Mouse (Mus musculus): ENCODE measurements around the gene Slc24a3.

Slc24a3 gene

DNA sequence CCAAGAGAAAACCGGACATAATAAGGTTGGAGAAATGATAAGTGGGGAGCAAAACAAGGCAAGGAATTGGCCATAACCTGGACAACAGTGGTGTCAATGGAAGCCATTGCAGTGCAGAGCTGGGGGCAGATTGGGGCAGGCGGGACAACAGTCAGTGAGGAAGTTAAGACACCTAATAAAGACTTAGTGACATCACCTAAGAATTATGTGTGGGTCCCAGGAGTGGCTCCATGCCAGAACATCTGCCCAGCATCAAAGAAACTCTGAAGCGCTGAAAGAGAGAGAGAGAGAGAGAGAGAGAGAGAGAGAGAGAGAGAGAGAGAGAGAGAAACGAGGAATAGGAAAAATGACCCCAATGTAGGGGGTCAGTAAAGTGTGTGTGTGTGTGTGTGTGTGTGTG is 500.6 kb downstream of the Slc24a3 start:
- in situ Hi-C loops (cut with MboI; ENCODE audit: unreplicated experiment in 2 of 2): no loop called here

DNA sequence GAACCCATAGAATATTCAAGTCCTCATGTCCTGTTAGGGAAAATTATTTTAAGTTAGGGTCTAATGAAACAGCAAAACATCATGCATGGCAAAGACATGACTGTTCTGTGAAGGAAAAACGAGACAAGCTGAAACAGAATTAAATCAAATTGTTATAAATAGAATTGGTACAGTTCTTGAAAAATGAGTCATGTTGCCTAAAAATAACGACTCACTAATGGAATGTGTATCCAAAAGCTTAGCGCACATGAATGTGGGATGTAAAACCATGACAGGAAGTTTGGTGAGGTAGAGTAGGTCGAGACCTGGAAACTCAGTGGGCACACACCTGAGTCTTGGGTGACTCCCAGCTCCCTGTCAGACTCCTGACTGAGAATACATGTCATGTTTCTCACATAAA is 502.6 kb downstream of the Slc24a3 start:
- in situ Hi-C loops (cut with MboI; ENCODE audit: unreplicated experiment in 2 of 2): no loop called here

GRCm38 (mm10) chr2:145674496-145675141 is 507.1 kb downstream of the Slc24a3 start:
- in situ Hi-C loops (cut with MboI; ENCODE audit: unreplicated experiment in 2 of 2): no loop called here

DNA sequence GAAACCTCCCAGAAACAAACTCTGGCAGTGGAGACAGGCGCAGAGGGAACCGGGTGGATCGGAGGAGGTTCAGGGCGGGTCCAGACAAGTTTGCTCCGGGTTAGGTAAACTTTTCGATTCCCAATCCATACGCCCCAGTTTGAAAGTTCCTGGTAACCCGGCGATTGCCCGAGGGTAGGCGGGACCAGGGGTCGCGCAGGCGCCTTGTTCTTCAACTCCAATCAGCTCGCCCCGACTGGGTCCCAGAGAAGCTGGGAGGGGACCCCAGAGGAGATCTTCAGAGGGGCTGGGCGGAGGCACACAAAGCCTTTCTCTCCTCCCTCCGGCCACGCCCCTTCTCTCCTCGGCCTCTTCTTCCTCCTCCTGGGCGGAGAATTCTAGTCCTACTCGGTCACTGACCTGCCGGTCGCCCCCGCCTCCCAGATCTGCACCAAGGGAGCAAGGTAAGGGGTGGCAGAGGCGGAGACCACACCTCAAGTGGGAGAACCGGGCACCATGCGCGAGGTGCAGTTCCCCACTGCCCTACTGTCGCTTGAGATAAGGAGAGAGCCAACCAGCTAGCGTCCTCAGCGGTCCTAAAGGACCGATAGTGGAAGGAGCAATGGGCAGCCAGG is 507.7 kb downstream of the Slc24a3 start, which contains the start of gene Rin2:
Gene Rin2, plus strand, starts transcription at position 74 of the 614 bp plus-strand sequence.
- in situ Hi-C loops (cut with MboI; ENCODE audit: unreplicated experiment in 2 of 2): no loop called here

DNA sequence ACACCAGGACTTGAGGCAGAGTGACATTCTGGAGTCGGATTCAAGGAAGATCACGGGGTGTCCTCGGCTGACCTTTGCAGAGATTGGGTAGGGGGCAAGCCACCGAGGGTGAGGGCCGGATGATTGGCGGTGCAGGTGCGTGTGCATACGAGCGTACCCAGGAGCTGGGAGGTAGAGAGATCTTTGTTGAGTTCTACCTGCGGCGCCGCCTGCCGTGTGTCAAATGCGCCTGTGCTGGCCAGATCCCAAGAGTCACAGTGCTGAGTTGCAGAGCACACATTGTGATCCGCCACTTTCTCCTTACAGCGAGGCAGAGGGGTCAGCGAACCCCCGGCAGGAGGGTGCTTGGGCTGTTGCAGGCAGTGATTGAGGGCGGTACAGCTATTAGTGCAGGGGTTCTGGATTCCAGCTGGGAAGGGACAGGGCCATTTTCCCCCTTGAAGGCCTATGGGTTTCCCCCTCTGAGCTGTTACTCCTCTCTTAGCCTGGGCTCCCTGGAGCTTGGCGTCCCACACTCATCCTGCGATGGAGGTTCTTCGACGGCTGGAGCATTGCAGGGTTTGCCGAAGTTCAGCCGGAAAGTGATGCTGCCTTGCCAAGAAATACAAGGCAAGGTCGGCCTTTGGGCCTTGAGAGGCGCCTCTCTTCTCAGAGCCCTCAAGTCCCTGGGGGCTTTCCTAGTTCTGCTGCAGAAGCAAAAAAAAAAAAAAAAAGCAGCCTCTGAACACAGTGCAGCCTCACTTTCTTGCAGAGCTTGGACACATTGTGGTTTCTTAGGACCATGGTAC is 508.4 kb downstream of the Slc24a3 start:
- in situ Hi-C loops (cut with MboI; ENCODE audit: unreplicated experiment in 2 of 2): no loop called here

- in situ Hi-C loops (cut with MboI; ENCODE audit: unreplicated experiment in 2 of 2): no loop called here
Measured at GRCm38 (mm10) chr2:145676544-145676925, 509.0 kb downstream of the Slc24a3 start.

DNA sequence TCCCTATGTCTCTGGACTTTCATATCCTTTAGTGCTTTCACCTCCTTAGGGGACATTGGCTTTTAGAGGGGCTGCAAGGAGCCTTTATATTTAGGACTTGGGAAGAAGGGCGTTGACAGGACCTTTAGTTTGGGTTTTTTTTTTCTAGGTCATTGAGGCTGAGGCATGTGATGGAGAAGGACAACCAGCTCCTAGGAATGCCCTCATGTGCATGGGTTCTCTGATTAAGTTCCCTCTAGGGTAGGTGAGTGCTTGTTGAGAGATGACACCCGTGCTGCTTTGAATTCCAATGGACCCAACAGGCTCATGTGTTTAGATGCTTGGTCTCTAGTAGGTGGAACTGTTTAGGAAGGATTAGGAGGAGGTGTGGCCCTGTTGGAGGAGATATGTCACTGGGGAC is 509.4 kb downstream of the Slc24a3 start:
- in situ Hi-C loops (cut with MboI; ENCODE audit: unreplicated experiment in 2 of 2): no loop called here

GRCm38 (mm10) chr2:145680141-145680540 is 512.6 kb downstream of the Slc24a3 start:
- in situ Hi-C loops (cut with MboI; ENCODE audit: unreplicated experiment in 2 of 2): no loop called here

DNA sequence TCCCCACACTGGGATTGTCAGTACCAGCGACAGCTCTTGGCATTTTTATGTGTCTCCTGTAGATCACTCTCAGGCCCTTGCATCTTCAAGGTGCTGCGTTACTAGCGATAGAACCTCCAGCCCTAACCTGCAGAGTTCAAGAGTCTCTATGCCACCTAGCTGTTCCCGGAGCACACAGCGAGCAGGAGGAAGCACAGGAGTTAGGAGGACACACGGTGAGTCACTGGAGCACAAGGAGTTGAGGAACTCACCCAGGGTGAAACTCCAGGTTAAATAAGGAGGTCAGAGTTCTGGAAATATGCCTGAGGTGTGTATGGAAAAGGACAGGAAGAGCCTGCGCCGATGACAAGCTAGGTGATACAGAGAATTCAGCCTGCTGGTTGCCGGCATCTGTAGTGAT is 513.2 kb downstream of the Slc24a3 start:
- in situ Hi-C loops (cut with MboI; ENCODE audit: unreplicated experiment in 2 of 2): no loop called here

DNA sequence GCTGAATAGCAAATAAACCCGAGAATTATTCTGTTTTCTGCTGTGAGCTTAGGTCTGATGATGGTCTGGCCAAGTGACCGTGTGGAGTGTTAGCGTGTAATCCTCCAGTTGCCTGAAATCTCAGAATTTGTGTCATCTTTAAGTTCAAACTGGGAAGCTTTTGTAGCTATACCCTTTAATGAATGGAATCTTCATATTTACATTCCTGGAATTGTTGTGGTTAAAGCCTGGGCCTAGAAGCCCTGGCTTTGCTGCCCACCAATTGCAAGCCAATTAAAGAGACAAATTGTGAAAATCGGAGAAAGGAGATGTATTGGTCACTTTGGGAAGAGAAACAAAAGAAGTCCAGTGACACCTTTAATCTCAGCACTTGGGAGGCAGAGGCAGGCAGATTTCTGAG is 514.1 kb downstream of the Slc24a3 start:
- in situ Hi-C loops (cut with MboI; ENCODE audit: unreplicated experiment in 2 of 2): no loop called here

DNA sequence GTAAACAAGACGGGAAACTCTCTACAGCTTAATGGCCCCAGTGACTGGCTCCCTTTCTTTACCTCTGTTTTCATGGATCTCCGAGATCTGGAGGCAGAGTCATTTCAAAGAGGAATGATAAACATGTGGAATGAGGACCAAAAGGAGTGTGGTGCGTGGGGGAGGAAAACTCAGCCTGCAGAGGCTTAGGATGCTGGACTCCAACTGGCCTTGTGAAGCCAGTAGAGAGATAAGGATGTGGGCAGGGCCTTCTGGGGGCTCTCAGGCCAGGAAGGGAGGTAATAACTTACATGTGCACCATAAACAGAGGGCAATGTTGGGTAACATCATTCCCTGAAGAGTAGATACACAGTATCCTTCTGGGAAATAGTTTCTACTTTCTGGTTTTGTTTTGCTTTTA is 515.4 kb downstream of the Slc24a3 start:
- in situ Hi-C loops (cut with MboI; ENCODE audit: unreplicated experiment in 2 of 2): no loop called here

- in situ Hi-C loops (cut with MboI; ENCODE audit: unreplicated experiment in 2 of 2): no loop called here
Measured at GRCm38 (mm10) chr2:145683536-145683935, 516.0 kb downstream of the Slc24a3 start.

DNA sequence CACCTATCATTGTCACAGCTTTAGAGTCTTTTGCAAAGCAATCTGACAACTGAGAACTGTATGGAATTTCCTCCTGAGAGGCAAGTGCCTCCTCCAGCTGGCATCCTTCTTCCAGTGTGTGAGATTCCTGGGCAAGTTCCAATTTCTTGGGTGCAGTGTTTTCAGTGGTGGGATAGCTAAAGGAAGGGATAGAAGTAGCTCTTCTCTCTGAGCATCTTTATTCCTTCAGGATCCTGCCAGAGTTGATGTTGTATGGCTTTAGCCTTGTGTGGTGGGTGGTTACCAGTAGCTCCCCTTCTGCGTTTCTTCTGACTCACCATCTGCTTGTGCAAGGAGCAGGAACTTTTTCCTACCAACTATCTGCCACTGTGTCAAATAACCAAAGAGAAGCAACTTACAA is 516.6 kb downstream of the Slc24a3 start:
- in situ Hi-C loops (cut with MboI; ENCODE audit: unreplicated experiment in 2 of 2): no loop called here

GRCm38 (mm10) chr2:145684891-145685290 is 517.3 kb downstream of the Slc24a3 start:
- in situ Hi-C loops (cut with MboI; ENCODE audit: unreplicated experiment in 2 of 2): no loop called here

GRCm38 (mm10) chr2:145686017-145686416 is 518.5 kb downstream of the Slc24a3 start:
- in situ Hi-C loops (cut with MboI; ENCODE audit: unreplicated experiment in 2 of 2): no loop called here

GRCm38 (mm10) chr2:145691367-145692009 is 523.9 kb downstream of the Slc24a3 start:
- in situ Hi-C loops (cut with MboI; ENCODE audit: unreplicated experiment in 2 of 2): no loop called here
